Mouse (Mus musculus): ENCODE measurements around the gene Pde4c. TPM values are rescaled to one million over a fixed set of nuclear protein-coding genes. Genes with fewer than 3 reads are reported as not detected.

Pde4c gene
- total and polyA plus RNA-seq, 3 experiments: 0.65 to 3.0 TPM; not detected in 1

DNA sequence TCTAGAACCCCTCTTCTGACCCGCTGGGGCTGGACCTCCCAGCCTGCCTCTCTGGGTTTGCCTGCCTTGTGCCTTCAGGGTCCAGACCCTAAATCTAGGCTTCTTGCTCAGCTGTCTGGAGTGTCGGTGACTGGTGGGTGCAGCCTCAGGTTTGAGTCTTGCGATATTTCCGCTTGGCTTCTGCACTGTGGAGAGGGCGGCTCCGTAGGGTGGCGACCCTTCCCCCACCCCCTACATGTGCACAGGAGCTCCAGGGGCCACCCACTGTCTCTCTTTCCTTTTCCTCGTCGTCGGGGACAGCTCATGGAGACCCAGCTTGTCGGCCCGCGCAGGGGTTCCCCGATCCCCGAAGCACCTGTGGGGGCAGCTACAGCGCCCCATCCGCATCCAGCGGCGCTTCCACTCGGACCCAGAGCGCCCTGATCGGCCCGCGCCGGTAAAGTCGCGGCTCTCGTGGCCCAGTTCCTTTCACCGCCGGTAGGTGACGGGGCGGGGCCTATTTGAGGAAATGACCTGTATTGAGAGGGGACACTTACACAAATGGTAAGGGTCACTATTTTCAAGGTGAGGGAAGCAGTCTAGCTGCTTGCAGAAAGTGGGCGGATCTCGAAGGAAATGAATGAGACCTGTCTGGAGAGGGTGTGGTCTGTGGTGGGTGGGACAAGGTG is 6.4 kb downstream of the Pde4c start:
- DNase-seq (ENCODE audit: low read depth, low spot score): peak; percentile 63
- no peaks in the 10 kb centered on the region; a peak in 2 of 4 replicates for H3K27me3 ChIP-seq (ENCODE audit: control insufficient read depth in 1 of 2, insufficient read depth in 2 of 2, low read length in 2 of 2)
- peak overlapping the region; percentile 83 to 92 for H3K4me3 ChIP-seq (ENCODE audit: control insufficient read depth in 1 of 2, insufficient read depth in 1 of 2, low read depth in 2 of 2, low read length in 2 of 2)
- no peaks in the 10 kb centered on the region for H3K36me3 ChIP-seq (ENCODE audit: control insufficient read depth in 1 of 2, insufficient read depth in 2 of 2, low read length in 2 of 2)
- H3K9me3 ChIP-seq (replicated peaks; ENCODE audit: insufficient read depth, low read length): no peaks in the 10 kb centered on the region
- no peak overlapping the region for H3K27ac ChIP-seq (ENCODE audit: control insufficient read depth, low read depth, low read length)
- TF ChIP-seq USF1 (IDR thresholded peaks at IDR 0.05; ENCODE audit: low read depth, low read length) (no peak), HCFC1 (IDR thresholded peaks at IDR 0.05; ENCODE audit: low read depth, low read length) (peak; percentile 58; the same call in 1 of the 2 replicates), ELF1 (IDR thresholded peaks at IDR 0.05; ENCODE audit: low read depth, low read length) (0 out of 2 replicates have a peak, but pooled peaks have one; percentile 18), NELFE (IDR thresholded peaks at IDR 0.05; ENCODE audit: low read depth, low read length) (0 out of 2 replicates have a peak, but pooled peaks have one; percentile 9), E2F4 (IDR thresholded peaks at IDR 0.05; ENCODE audit: borderline replicate concordance, low read depth, low read length) (no peak), SMC3 (IDR thresholded peaks at IDR 0.05; ENCODE audit: low read depth, low read length) (no peak)
- peak overlapping the region; percentile 67 for H3K9ac ChIP-seq (ENCODE audit: control insufficient read depth, low read depth, low read length, poor library complexity, severe bottlenecking)
- peaks cover 0 to 5% of the 10 kb centered on the region in 2 experiments; a peak in 2 of 4 replicates for H3K4me1 ChIP-seq (ENCODE audit: control insufficient read depth in 1 of 2, insufficient read depth in 2 of 2, low read length in 2 of 2)
- H3K79me2 ChIP-seq (ENCODE audit: control insufficient read depth, insufficient read depth, low read length, poor library complexity): no peaks in the 10 kb centered on the region

GRCm38 (mm10) chr8:70730956-70731355 is 7.4 kb downstream of the Pde4c start:
- no peaks in the 10 kb centered on the region for H3K36me3 ChIP-seq (ENCODE audit: control insufficient read depth in 1 of 2, insufficient read depth in 2 of 2, low read length in 2 of 2)
- no peak overlapping the region for H3K4me3 ChIP-seq (ENCODE audit: control insufficient read depth in 1 of 2, insufficient read depth in 1 of 2, low read depth in 2 of 2, low read length in 2 of 2)
- H3K4me1 ChIP-seq (ENCODE audit: control insufficient read depth in 1 of 2, insufficient read depth in 2 of 2, low read length in 2 of 2): peaks cover 0 to 5% of the 10 kb centered on the region in 2 experiments; a peak in 2 of 4 replicates
- peaks cover 0 to 2% of the 10 kb centered on the region in 2 experiments; a peak in 2 of 4 replicates for H3K27me3 ChIP-seq (ENCODE audit: control insufficient read depth in 1 of 2, insufficient read depth in 2 of 2, low read length in 2 of 2)
- no peak overlapping the region for H3K9ac ChIP-seq (ENCODE audit: control insufficient read depth, low read depth, low read length, poor library complexity, severe bottlenecking)
- TF ChIP-seq ZKSCAN1 (IDR thresholded peaks at IDR 0.05; ENCODE audit: low read depth, low read length): no peak
- no peak for TF ChIP-seq E2F4 (IDR thresholded peaks at IDR 0.05; ENCODE audit: borderline replicate concordance, low read depth, low read length)
- TF ChIP-seq KAT2A (conservative IDR thresholded peaks at IDR 0.05; ENCODE audit: low read depth, low read length): no peak
- H3K79me2 ChIP-seq (ENCODE audit: control insufficient read depth, insufficient read depth, low read length, poor library complexity): no peaks in the 10 kb centered on the region
- no peak overlapping the region for H3K27ac ChIP-seq (ENCODE audit: control insufficient read depth, low read depth, low read length)
- DNase-seq (ENCODE audit: low read depth, low spot score): peak; percentile 17
- H3K9me3 ChIP-seq (replicated peaks; ENCODE audit: insufficient read depth, low read length): no peaks in the 10 kb centered on the region

- Histone ChIP-seq H3K9me3 (replicated peaks; ENCODE audit: insufficient read depth, low read length) (no peaks in the 10 kb centered on the region), H3K4me3 (ENCODE audit: control insufficient read depth in 1 of 2, insufficient read depth in 1 of 2, low read depth in 2 of 2, low read length in 2 of 2) (no peak overlapping the region), H3K4me1 (ENCODE audit: control insufficient read depth in 1 of 2, insufficient read depth in 2 of 2, low read length in 2 of 2) (no peaks in the 10 kb centered on the region), H3K36me3 (ENCODE audit: control insufficient read depth in 1 of 2, insufficient read depth in 2 of 2, low read length in 2 of 2) (no peaks in the 10 kb centered on the region), H3K27ac (ENCODE audit: control insufficient read depth, low read depth, low read length) (no peak overlapping the region), H3K27me3 (ENCODE audit: control insufficient read depth in 1 of 2, insufficient read depth in 2 of 2, low read length in 2 of 2) (peaks cover 0 to 3% of the 10 kb centered on the region in 2 experiments; a peak in 3 of 4 replicates), H3K9ac (ENCODE audit: control insufficient read depth, low read depth, low read length, poor library complexity, severe bottlenecking) (no peak overlapping the region), H3K79me2 (ENCODE audit: control insufficient read depth, insufficient read depth, low read length, poor library complexity) (no peaks in the 10 kb centered on the region)
- DNase-seq (ENCODE audit: low read depth, low spot score): no peak
- TF ChIP-seq CHD1 (IDR thresholded peaks at IDR 0.05; ENCODE audit: low read depth, low read length): no peak
- TF ChIP-seq UBTF (IDR thresholded peaks at IDR 0.05; ENCODE audit: borderline replicate concordance, insufficient read depth, low read depth, low read length): no peak
- no peak for TF ChIP-seq ZNF384 (IDR thresholded peaks at IDR 0.05; ENCODE audit: low read depth, low read length)
- no peak for TF ChIP-seq HCFC1 (IDR thresholded peaks at IDR 0.05; ENCODE audit: low read depth, low read length)
- no peak for TF ChIP-seq TAL1 (IDR thresholded peaks at IDR 0.05; ENCODE audit: low read length)
- no peak for TF ChIP-seq ZMIZ1 (IDR thresholded peaks at IDR 0.05; ENCODE audit: low read depth, low read length)
- no peak for TF ChIP-seq RAD21 (IDR thresholded peaks at IDR 0.05; ENCODE audit: low read depth, low read length)
- TF ChIP-seq MAZ (IDR thresholded peaks at IDR 0.05; ENCODE audit: low read depth, low read length): no peak
- no peak for TF ChIP-seq MXI1 (IDR thresholded peaks at IDR 0.05; ENCODE audit: low read depth, low read length)
- no peak for TF ChIP-seq EP300 (IDR thresholded peaks at IDR 0.05; ENCODE audit: low read depth in 1 of 2, low read length in 2 of 2)
- TF ChIP-seq SIN3A (IDR thresholded peaks at IDR 0.05; ENCODE audit: low read length): no peak
Measured at GRCm38 (mm10) chr8:70737705-70738104, 14.2 kb downstream of the Pde4c start.
